Mouse (Mus musculus) midbrain, embryonic 11.5 days (tissue): ENCODE data around the gene Mindy3. TPM values are rescaled to one million over a fixed set of nuclear protein-coding genes. Genes with fewer than 3 reads are reported as not detected.

ENCODE experiments used
- ATAC-seq: fragments of 200-750 bp; cut with Nextera tagmentation; 2 replicates; pipeline ENCODE4 v1.8.0; 2017; ENCODE audit warnings: moderate TSS enrichment, moderate library complexity; ENCODE audit not compliant: low FRiP score
- DNase-seq: peaks from one replicate; pipeline ENCODE4 v3.0.0; 2015; ENCODE audit warnings: low spot score; ENCODE audit errors: missing footprints
- H3K27ac ChIP-seq: fragments of 300-500 bp; sonication (generic); 2 replicates; pipeline ENCODE4 v1.5.1; 2014; ENCODE audit warnings: low read depth, low read length
- H3K27me3 ChIP-seq: fragments of 300-500 bp; sonication (generic); 2 replicates; pipeline ENCODE4 v1.6.1; 2014; ENCODE audit warnings: mild to moderate bottlenecking, low read length, moderate library complexity, mixed read lengths; ENCODE audit not compliant: control insufficient read depth, insufficient read depth
- H3K36me3 ChIP-seq: fragments of 300-500 bp; sonication (generic); 2 replicates; pipeline ENCODE4 v1.6.1; 2014; ENCODE audit warnings: mild to moderate bottlenecking, low read length, moderate library complexity, mixed read lengths; ENCODE audit not compliant: control insufficient read depth, insufficient read depth
- H3K4me1 ChIP-seq: fragments of 300-500 bp; sonication (generic); 2 replicates; pipeline ENCODE4 v1.6.1; 2014; ENCODE audit warnings: low read length; ENCODE audit not compliant: control insufficient read depth, insufficient read depth
- H3K4me2 ChIP-seq: fragments of 300-500 bp; sonication (generic); 2 replicates; pipeline ENCODE4 v1.6.1; 2014; ENCODE audit warnings: mild to moderate bottlenecking, moderate library complexity
- H3K4me3 ChIP-seq: fragments of 300-500 bp; sonication (generic); 2 replicates; pipeline ENCODE4 v1.5.1; 2014; ENCODE audit warnings: low read depth, low read length
- H3K9ac ChIP-seq: fragments of 300-500 bp; sonication (generic); 2 replicates; pipeline ENCODE4 v1.6.1; 2014; ENCODE audit warnings: low read length
- H3K9me3 ChIP-seq: fragments of 300-500 bp; sonication (generic); 2 replicates; pipeline ENCODE4 v1.6.1; 2016; ENCODE audit warnings: low read length; ENCODE audit not compliant: control insufficient read depth
- WGBS: fragments of 180-500 bp; shearing (Covaris S2); extraction: QIAGEN DNeasy Blood & Tissue Kit; methylation state at CpG from one replicate; pipeline ENCODE4 v1.1.7; 2014; 5-methylcytosine and 5-hydroxymethylcytosine counted together
- polyA plus RNA-seq: library from polyadenylated mRNA; unstranded; fragments of >200 nt; fragmentation: Nextera tagmentation; extraction: Ambion mirVana; gene quantifications from 2 replicates; pipeline ENCODE4 v1.2.1, GENCODE M21; 2014

Gene Mindy3
- polyA plus RNA-seq, 1 experiment from 2014 or later, result 43.8 TPM

DNA sequence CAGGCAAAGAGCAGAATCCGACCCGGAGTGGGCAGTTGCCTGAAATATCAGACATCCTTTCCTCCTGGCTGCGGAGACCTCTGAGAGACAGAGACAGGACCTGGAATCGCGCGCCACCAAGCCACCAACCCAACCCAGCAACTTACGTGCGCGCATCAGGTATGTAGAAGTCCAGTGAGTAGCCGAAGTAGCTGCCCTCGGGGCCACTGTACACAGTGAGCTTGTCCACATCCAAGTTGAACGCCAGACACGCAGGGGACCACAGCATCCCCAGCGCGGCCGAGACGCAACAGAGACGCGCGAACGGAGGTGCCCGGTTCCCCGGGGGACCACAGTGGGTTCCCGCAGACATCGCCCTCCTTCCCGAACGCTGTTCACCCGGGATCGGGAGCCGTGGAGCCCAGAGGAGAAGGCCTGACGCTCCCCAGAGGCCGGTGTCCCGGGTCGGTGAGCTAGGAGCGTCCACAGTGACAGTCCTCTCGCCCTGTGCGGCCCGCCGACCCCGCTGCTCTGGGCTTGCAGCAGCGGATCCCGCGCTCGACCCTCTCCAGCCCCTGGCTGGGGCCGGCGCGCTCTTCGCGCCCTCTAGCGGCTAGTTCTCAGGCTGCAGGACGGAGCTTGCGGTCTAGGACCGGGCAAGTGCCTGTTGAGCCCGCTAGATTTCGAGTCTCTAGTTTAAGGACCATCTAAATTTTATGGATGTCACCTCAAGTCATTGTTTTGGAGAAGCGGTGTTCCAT is 117.7 kb downstream of the Mindy3 start, which contains the start of gene Itga8:
TSS of gene Itga8 (minus strand) at position 492 of the 740 bp plus-strand sequence.
- Histone ChIP-seq H3K4me1 (no peaks in the 10 kb centered on the region), H3K27ac (no peak within 1 kb of the TSS), H3K9ac (peak within 1 kb of the TSS; percentile 70), H3K27me3 (peaks cover 11% of the 10 kb centered on the region), H3K9me3 (no peaks in the 10 kb centered on the region), H3K4me2 (peak within 1 kb of the TSS; percentile 90), H3K4me3 (peak within 1 kb of the TSS; percentile 50), H3K36me3 (no peaks in the 10 kb centered on the region)
- ATAC-seq (peak; percentile 98), DNase-seq (peak; percentile 99)
- WGBS, result under 1% methylated on average over 54 of the region's 56 CpGs

- peaks cover 11% of the 10 kb centered on the region for H3K27me3 ChIP-seq
Observed at GRCm38 (mm10) chr2:12300449-12301228, 118.6 kb downstream of the Mindy3 start.

GRCm38 (mm10) chr2:12297287-12297686 is 122.0 kb downstream of the Mindy3 start:
- no peak overlapping the region for H3K4me3 ChIP-seq
- no peak for ATAC-seq
- WGBS, result 77% methylated on average over 5 of the region's 5 CpGs

More at GRCm38 (mm10) chr2:12300449-12301228, 118.6 kb downstream of the Mindy3 start:
- no peaks in the 10 kb centered on the region for H3K9me3 ChIP-seq
- ATAC-seq (no peak), DNase-seq (peak; percentile 86)
- H3K4me2 ChIP-seq, result peak overlapping the region; percentile 90
- no peak overlapping the region for H3K27ac ChIP-seq
- H3K4me1 ChIP-seq, result no peaks in the 10 kb centered on the region
- H3K36me3 ChIP-seq, result no peaks in the 10 kb centered on the region
- no peak overlapping the region for H3K9ac ChIP-seq
- H3K4me3 ChIP-seq, result peak overlapping the region; percentile 50
- 75% methylated on average over 15 of the region's 15 CpGs for WGBS

More at GRCm38 (mm10) chr2:12297287-12297686, 122.0 kb downstream of the Mindy3 start:
- H3K4me2 ChIP-seq, result no peak overlapping the region
- no peak for DNase-seq
- no peaks in the 10 kb centered on the region for H3K4me1 ChIP-seq
- H3K27me3 ChIP-seq, result peaks cover 11% of the 10 kb centered on the region
- no peaks in the 10 kb centered on the region for H3K9me3 ChIP-seq
- no peaks in the 10 kb centered on the region for H3K36me3 ChIP-seq
- no peak overlapping the region for H3K9ac ChIP-seq
- no peak overlapping the region for H3K27ac ChIP-seq

Other genes starting within 250 kb of the Mindy3 start
- 2.9 and 3.4 TPM in 2 replicates for gene Itga8, start 117.5 kb downstream of the Mindy3 start, polyA plus RNA-seq